Mouse (Mus musculus): ENCODE results near the gene Hadha.

DNA sequence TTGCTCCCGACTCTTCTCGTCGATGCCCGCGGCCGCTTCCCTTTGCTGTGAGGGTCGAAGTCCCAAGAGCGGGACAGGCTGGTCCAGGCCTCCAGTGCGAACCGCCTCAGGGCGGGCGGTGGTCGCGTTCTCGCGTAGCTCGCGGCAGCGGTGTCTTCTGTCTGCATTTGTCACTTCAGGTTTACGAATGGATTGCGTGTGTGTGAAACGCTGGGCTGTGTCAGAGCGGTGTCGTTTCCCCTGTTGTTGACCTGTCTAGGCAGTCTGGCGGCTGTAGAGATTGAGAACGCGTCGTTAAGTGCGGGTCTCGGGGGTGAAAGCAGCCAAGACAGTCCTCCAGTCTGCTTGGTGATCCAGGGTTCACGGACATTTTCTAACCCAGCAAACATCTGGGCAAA is 432 bp upstream of the Hadha start:
- TF ChIP-seq POLR2A (IDR thresholded peaks at IDR 0.05; ENCODE audit: borderline replicate concordance, extremely low read depth, low read depth, low read length) (no peak), CTCF (IDR thresholded peaks at IDR 0.05; ENCODE audit: insufficient read depth, low read length) (no peak)

Measured in lung, adult 2 months (tissue).